Mouse (Mus musculus): ENCODE results near the gene Etnk2. TPM values are rescaled to one million over a fixed set of nuclear protein-coding genes. Genes with fewer than 3 reads are reported as not detected.

The Etnk2 gene
- polyA plus RNA-seq, 1 experiment, result 33.7 TPM

DNA sequence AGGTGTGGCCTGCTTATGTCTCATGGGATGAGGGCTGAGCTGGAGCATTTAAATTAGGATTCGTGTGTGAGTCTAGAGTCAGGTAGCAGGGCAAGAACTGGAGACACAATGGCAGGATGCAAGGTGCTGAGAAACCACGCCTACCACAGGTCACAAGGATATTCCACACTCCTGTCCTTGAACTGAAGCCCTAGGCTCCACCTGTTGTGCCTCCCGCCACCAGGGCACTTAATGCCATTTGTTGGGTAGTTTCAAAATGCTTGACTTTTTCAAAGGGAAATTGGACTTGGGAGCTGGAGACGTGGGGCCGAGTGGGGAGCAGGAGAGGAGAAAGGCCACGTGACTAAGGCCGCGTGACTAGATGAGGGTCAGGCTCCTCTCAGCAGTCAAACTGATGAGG lies 37.4 kb upstream of the Etnk2 start:
- H3K36me3 ChIP-seq (ENCODE audit: control insufficient read depth, insufficient read depth, low read length), result no peaks in the 10 kb centered on the region
- no peak overlapping the region for H3K27ac ChIP-seq (ENCODE audit: control insufficient read depth, insufficient read depth, low read depth, low read length)
- no peak for TF ChIP-seq POLR2A (IDR thresholded peaks at IDR 0.05; ENCODE audit: control insufficient read depth, low read depth, low read length)
- TF ChIP-seq CTCF (IDR thresholded peaks at IDR 0.05; ENCODE audit: control insufficient read depth, insufficient read depth, insufficient replicate concordance, low read depth, low read length), result no peak
- H3K4me3 ChIP-seq (ENCODE audit: control insufficient read depth, low read depth, low read length), result no peak overlapping the region
- peaks cover 5% of the 10 kb centered on the region for H3K4me1 ChIP-seq (ENCODE audit: control insufficient read depth, insufficient read depth, low read length)
- no peaks in the 10 kb centered on the region for H3K27me3 ChIP-seq (ENCODE audit: control insufficient read depth, insufficient read depth, low read length)

DNA sequence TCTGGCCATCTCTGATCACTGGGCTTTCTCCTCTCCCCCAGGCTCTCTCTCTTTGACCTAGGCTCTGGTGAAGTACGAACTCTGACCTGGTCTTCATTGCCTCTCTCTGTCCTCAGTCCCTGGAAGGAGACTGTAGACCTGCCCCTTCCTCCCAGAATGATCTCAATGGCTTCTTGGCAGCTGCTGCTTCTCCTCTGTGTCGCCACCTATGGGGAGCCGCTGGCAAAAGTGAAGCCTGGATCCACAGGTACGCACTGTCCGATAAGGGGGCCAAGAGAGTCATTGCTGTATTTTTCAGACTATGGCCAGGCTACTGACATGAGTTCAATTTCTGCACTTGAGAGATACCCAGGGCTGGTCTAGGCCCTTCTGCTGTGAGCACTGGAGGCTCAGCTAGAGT lies 36.3 kb upstream of the Etnk2 start:
- no peak overlapping the region for H3K27ac ChIP-seq (ENCODE audit: control insufficient read depth, insufficient read depth, low read depth, low read length)
- H3K4me3 ChIP-seq (ENCODE audit: control insufficient read depth, low read depth, low read length), result no peak overlapping the region
- TF ChIP-seq POLR2A (IDR thresholded peaks at IDR 0.05; ENCODE audit: control insufficient read depth, low read depth, low read length), result no peak
- no peak for TF ChIP-seq CTCF (IDR thresholded peaks at IDR 0.05; ENCODE audit: control insufficient read depth, insufficient read depth, insufficient replicate concordance, low read depth, low read length)
- no peaks in the 10 kb centered on the region for H3K27me3 ChIP-seq (ENCODE audit: control insufficient read depth, insufficient read depth, low read length)
- H3K36me3 ChIP-seq (ENCODE audit: control insufficient read depth, insufficient read depth, low read length), result no peaks in the 10 kb centered on the region
- peaks cover 5% of the 10 kb centered on the region for H3K4me1 ChIP-seq (ENCODE audit: control insufficient read depth, insufficient read depth, low read length)

DNA sequence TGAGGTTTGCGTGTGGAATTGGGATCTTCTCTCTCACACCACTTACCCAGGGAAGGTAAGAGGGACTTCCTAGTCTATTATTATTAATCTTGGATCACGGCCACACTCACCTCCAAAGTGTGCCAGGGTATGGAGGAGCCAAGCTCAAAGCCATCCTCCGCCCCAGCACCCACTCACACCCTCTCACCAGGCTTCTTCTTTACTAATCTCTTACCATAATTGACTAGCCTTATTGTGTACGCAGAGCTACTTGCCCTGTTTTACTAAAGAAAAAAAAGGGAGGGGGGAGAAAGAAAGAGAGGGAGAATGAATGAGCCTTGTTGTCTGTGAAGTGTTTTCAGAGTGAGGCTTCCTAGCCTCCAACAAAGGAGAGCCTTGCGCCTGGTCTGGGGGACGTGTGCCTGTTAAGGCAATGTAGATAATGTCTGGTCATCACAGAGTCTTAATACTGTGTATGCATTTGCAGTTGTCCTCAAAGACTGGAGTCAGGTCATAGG lies 35.0 kb upstream of the Etnk2 start:
- no peaks in the 10 kb centered on the region for H3K27me3 ChIP-seq (ENCODE audit: control insufficient read depth, insufficient read depth, low read length)
- no peak overlapping the region for H3K27ac ChIP-seq (ENCODE audit: control insufficient read depth, insufficient read depth, low read depth, low read length)
- no peak overlapping the region for H3K4me3 ChIP-seq (ENCODE audit: control insufficient read depth, low read depth, low read length)
- peaks cover 5% of the 10 kb centered on the region for H3K4me1 ChIP-seq (ENCODE audit: control insufficient read depth, insufficient read depth, low read length)
- TF ChIP-seq POLR2A (IDR thresholded peaks at IDR 0.05; ENCODE audit: control insufficient read depth, low read depth, low read length) (no peak), CTCF (IDR thresholded peaks at IDR 0.05; ENCODE audit: control insufficient read depth, insufficient read depth, insufficient replicate concordance, low read depth, low read length) (no peak)
- H3K36me3 ChIP-seq (ENCODE audit: control insufficient read depth, insufficient read depth, low read length), result no peaks in the 10 kb centered on the region

- no peak overlapping the region for H3K27ac ChIP-seq (ENCODE audit: control insufficient read depth, insufficient read depth, low read depth, low read length)
- H3K4me3 ChIP-seq (ENCODE audit: control insufficient read depth, low read depth, low read length), result peak overlapping the region; percentile 32
- no peaks in the 10 kb centered on the region for H3K36me3 ChIP-seq (ENCODE audit: control insufficient read depth, insufficient read depth, low read length)
- H3K4me1 ChIP-seq (ENCODE audit: control insufficient read depth, insufficient read depth, low read length), result peaks cover 5% of the 10 kb centered on the region
- TF ChIP-seq POLR2A (IDR thresholded peaks at IDR 0.05; ENCODE audit: control insufficient read depth, low read depth, low read length) (no peak), CTCF (IDR thresholded peaks at IDR 0.05; ENCODE audit: control insufficient read depth, insufficient read depth, insufficient replicate concordance, low read depth, low read length) (no peak)
- no peaks in the 10 kb centered on the region for H3K27me3 ChIP-seq (ENCODE audit: control insufficient read depth, insufficient read depth, low read length)
Observed at GRCm38 (mm10) chr1:133328896-133329637, 34.3 kb upstream of the Etnk2 start.

DNA sequence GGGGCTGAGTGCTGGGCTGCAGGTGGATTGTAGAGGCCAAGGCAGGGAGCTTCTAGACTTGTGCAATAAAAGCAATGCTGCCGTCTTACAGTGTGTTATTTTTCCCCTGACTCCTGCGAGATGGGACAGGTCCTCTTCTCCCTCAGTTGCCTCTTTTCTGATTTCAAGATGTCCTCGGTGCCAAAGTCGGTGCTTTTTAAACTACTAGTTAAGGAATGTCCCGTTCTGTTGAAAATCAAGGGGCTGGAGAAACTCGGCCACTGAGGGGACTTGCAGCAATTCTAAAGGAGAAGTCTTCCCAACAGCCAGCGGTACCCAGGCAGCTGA lies 33.8 kb upstream of the Etnk2 start:
- Histone ChIP-seq H3K4me3 (ENCODE audit: control insufficient read depth, low read depth, low read length) (no peak overlapping the region; the same call in 1 of the 2 replicates), H3K4me1 (ENCODE audit: control insufficient read depth, insufficient read depth, low read length) (peaks cover 5% of the 10 kb centered on the region), H3K36me3 (ENCODE audit: control insufficient read depth, insufficient read depth, low read length) (no peaks in the 10 kb centered on the region), H3K27ac (ENCODE audit: control insufficient read depth, insufficient read depth, low read depth, low read length) (no peak overlapping the region), H3K27me3 (ENCODE audit: control insufficient read depth, insufficient read depth, low read length) (no peaks in the 10 kb centered on the region)
- no peak for TF ChIP-seq POLR2A (IDR thresholded peaks at IDR 0.05; ENCODE audit: control insufficient read depth, low read depth, low read length)
- no peak for TF ChIP-seq CTCF (IDR thresholded peaks at IDR 0.05; ENCODE audit: control insufficient read depth, insufficient read depth, insufficient replicate concordance, low read depth, low read length)

- Histone ChIP-seq H3K27ac (ENCODE audit: control insufficient read depth, insufficient read depth, low read depth, low read length) (no peak overlapping the region), H3K4me3 (ENCODE audit: control insufficient read depth, low read depth, low read length) (no peak overlapping the region), H3K27me3 (ENCODE audit: control insufficient read depth, insufficient read depth, low read length) (no peaks in the 10 kb centered on the region), H3K36me3 (ENCODE audit: control insufficient read depth, insufficient read depth, low read length) (no peaks in the 10 kb centered on the region), H3K4me1 (ENCODE audit: control insufficient read depth, insufficient read depth, low read length) (peaks cover 5% of the 10 kb centered on the region)
- no peak for TF ChIP-seq CTCF (IDR thresholded peaks at IDR 0.05; ENCODE audit: control insufficient read depth, insufficient read depth, insufficient replicate concordance, low read depth, low read length)
Observed at GRCm38 (mm10) chr1:133331142-133331541, 32.2 kb upstream of the Etnk2 start.

DNA sequence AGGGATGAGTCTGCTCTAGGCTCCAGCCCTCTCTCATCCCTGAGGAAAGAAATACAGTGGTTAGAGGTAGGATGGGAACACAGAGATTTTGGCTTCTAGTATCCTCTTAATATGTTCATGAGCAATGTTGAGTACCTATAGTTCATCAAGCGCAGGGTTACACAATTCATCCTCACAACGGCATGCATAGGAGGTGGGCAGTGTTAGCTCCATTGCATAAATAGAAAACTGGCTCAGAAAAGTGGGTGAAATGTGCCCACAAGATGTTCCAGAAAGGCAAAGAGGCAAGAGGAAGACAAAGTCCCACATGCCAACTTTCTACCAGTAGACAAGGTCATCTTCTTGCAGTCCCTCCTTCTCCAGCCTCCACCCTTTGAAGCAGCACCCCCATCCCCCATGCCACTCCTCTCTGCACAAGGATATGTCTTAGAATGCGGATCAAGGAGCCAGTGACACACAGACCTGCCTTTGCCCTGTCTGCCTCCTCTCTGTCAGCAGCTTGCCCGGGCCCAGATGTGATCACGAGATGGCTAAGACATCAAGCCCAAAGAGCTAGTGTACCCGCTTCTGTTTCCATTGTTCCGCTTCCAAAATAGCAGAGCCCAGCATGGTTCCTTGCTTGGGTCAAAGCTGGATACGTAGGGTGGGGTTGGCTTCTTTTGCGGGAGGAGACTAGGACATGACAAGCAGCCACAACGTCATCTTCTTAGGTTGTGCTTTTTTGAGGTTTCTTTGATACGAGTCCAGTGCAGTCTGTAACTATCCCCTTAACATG lies 30.5 kb upstream of the Etnk2 start:
- Histone ChIP-seq H3K36me3 (ENCODE audit: control insufficient read depth, insufficient read depth, low read length) (no peaks in the 10 kb centered on the region), H3K4me1 (ENCODE audit: control insufficient read depth, insufficient read depth, low read length) (peaks cover 5% of the 10 kb centered on the region), H3K27me3 (ENCODE audit: control insufficient read depth, insufficient read depth, low read length) (no peaks in the 10 kb centered on the region), H3K27ac (ENCODE audit: control insufficient read depth, insufficient read depth, low read depth, low read length) (no peak overlapping the region), H3K4me3 (ENCODE audit: control insufficient read depth, low read depth, low read length) (no peak overlapping the region)
- no peak for TF ChIP-seq POLR2A (IDR thresholded peaks at IDR 0.05; ENCODE audit: control insufficient read depth, low read depth, low read length)
- no peak for TF ChIP-seq CTCF (IDR thresholded peaks at IDR 0.05; ENCODE audit: control insufficient read depth, insufficient read depth, insufficient replicate concordance, low read depth, low read length)
